Comparison of ENCODE assay signal across 19 mouse cellular contexts in genomic region chr8:34431985-34432384, GRCm38 (mm10).
A peak's percentile ranks its signal among the peaks of the same experiment; 100 is the strongest.
DNase-seq lines count a peak whose midpoint lies in the region; ATAC-seq and TF ChIP-seq lines count a peak whose summit lies in the region.
"Had no signal": no experiment of that assay in that cellular context is flagged by ENCODE, and none has a peak within 500 bp of the region (broad histone marks: within the 10 kb centered on the region; RNA-seq: fewer than 3 reads in every experiment).

No protein-coding gene starts in this region.

- no peak overlapping the region for H3K4me2 ChIP-seq in intestine, embryonic 14.5 days (ENCODE audit: low read length)
- H3K4me2 ChIP-seq in intestine, postnatal 0 days (replicated peaks; ENCODE audit: low read depth), result no peak overlapping the region
- H3K4me2 ChIP-seq in lung, embryonic 15.5 days, result no peak overlapping the region
- no peak overlapping the region for H3K4me2 ChIP-seq in forebrain, embryonic 14.5 days (ENCODE audit: low read length)
- H3K4me2 ChIP-seq: embryonic facial prominence, embryonic 13.5 days; forebrain, embryonic 13.5 days; hindbrain, embryonic 12.5 days had no signal

- H3K36me3 ChIP-seq in intestine, embryonic 14.5 days (ENCODE audit: control insufficient read depth, insufficient read depth, low read length), result no peaks in the 10 kb centered on the region
- no peaks in the 10 kb centered on the region for H3K36me3 ChIP-seq in intestine, postnatal 0 days (ENCODE audit: control insufficient read depth, insufficient read depth)
- H3K36me3 ChIP-seq in lung, embryonic 15.5 days, result no peaks in the 10 kb centered on the region
- H3K36me3 ChIP-seq in forebrain, embryonic 14.5 days (ENCODE audit: control insufficient read depth, insufficient read depth, low read length), result no peaks in the 10 kb centered on the region
- H3K36me3 ChIP-seq: embryonic facial prominence, embryonic 13.5 days; heart, embryonic 10.5 days; hindbrain, embryonic 12.5 days had no signal

- no peak overlapping the region for H3K27ac ChIP-seq in intestine, embryonic 14.5 days (ENCODE audit: low read depth)
- no peak overlapping the region for H3K27ac ChIP-seq in intestine, postnatal 0 days (ENCODE audit: low read depth, low read length)
- H3K27ac ChIP-seq in lung, embryonic 15.5 days, result no peak overlapping the region
- H3K27ac ChIP-seq in forebrain, embryonic 14.5 days (ENCODE audit: low read depth, low read length), result no peak overlapping the region
- H3K27ac ChIP-seq: embryonic facial prominence, embryonic 13.5 days; forebrain, embryonic 13.5 days; heart, embryonic 10.5 days; hindbrain, embryonic 12.5 days had no signal

- no peaks in the 10 kb centered on the region for H3K27me3 ChIP-seq in intestine, embryonic 14.5 days (replicated peaks; ENCODE audit: control insufficient read depth, insufficient read depth, low read length)
- H3K27me3 ChIP-seq in intestine, postnatal 0 days (replicated peaks; ENCODE audit: control insufficient read depth, insufficient read depth, low read length), result no peaks in the 10 kb centered on the region
- no peaks in the 10 kb centered on the region for H3K27me3 ChIP-seq in lung, embryonic 15.5 days
- no peaks in the 10 kb centered on the region for H3K27me3 ChIP-seq in forebrain, embryonic 14.5 days (replicated peaks; ENCODE audit: control insufficient read depth, insufficient read depth, low read length)
- H3K27me3 ChIP-seq: embryonic facial prominence, embryonic 13.5 days; forebrain, embryonic 13.5 days; hindbrain, embryonic 12.5 days had no signal

- no peak overlapping the region for H3K9ac ChIP-seq in intestine, embryonic 14.5 days (ENCODE audit: low read length)
- no peak overlapping the region for H3K9ac ChIP-seq in intestine, postnatal 0 days (ENCODE audit: low read depth, low read length)
- H3K9ac ChIP-seq in lung, embryonic 15.5 days, result no peak overlapping the region
- H3K9ac ChIP-seq in forebrain, embryonic 14.5 days (ENCODE audit: low read length), result no peak overlapping the region
- H3K9ac ChIP-seq: embryonic facial prominence, embryonic 13.5 days; forebrain, embryonic 13.5 days; hindbrain, embryonic 12.5 days had no signal

- no peak for TF ChIP-seq CTCF in intestine, postnatal 0 days (IDR thresholded peaks at IDR 0.05; ENCODE audit: low read depth)

- DNase-seq in intestine, embryonic 14.5 days (ENCODE audit: low spot score), result peak; percentile 32
- DNase-seq in lung, postnatal 14 days, result peak; percentile 60
- DNase-seq in forebrain, embryonic 14.5 days (ENCODE audit: low spot score), result no peak
- no peak for DNase-seq in adrenal gland, postnatal 14 days
- no peak for DNase-seq in kidney, adult 18-20 months
- DNase-seq: adrenal gland, postnatal 10 days; cerebellum, adult 11-12 months; cerebellum, adult 9-10 months; cerebellum, postnatal 25 days; gastrocnemius, postnatal 10 days; heart, adult 18-20 months; heart, postnatal 10 days; heart, postnatal 4 days had no signal

- 90% methylated on average over 7 of the region's 7 CpGs for WGBS in intestine, embryonic 14.5 days
- 91% methylated on average over 7 of the region's 7 CpGs for WGBS in intestine, postnatal 0 days
- 67% methylated on average over 7 of the region's 7 CpGs for WGBS in lung, embryonic 15.5 days
- WGBS in forebrain, embryonic 14.5 days, result 93% methylated on average over 7 of the region's 7 CpGs

- ATAC-seq in intestine, embryonic 14.5 days (replicated peaks; ENCODE audit: low FRiP score, low TSS enrichment, low read depth), result no peak
- no peak for ATAC-seq in intestine, postnatal 0 days
- ATAC-seq in lung, embryonic 15.5 days (ENCODE audit: borderline replicate concordance, extremely low read depth, low FRiP score, low TSS enrichment), result peak; percentile 65; the same call in 1 of the 2 replicates
- no peak for ATAC-seq in forebrain, embryonic 14.5 days
- ATAC-seq: forebrain, embryonic 13.5 days had no signal

- H3K4me1 ChIP-seq in intestine, embryonic 14.5 days (replicated peaks; ENCODE audit: control insufficient read depth, insufficient read depth, low read length), result 0 out of 2 replicates have a peak, but pooled peaks cover 4% of the 10 kb centered on the region
- H3K4me1 ChIP-seq in intestine, postnatal 0 days (replicated peaks; ENCODE audit: control insufficient read depth, insufficient read depth, low read length), result no peaks in the 10 kb centered on the region
- no peaks in the 10 kb centered on the region for H3K4me1 ChIP-seq in lung, embryonic 15.5 days
- H3K4me1 ChIP-seq in forebrain, embryonic 14.5 days (ENCODE audit: control insufficient read depth, insufficient read depth, low read length), result no peaks in the 10 kb centered on the region
- H3K4me1 ChIP-seq: forebrain, embryonic 13.5 days; heart, embryonic 10.5 days; hindbrain, embryonic 12.5 days had no signal

- H3K4me3 ChIP-seq in intestine, embryonic 14.5 days (ENCODE audit: low read depth, low read length), result no peak overlapping the region
- H3K4me3 ChIP-seq in intestine, postnatal 0 days (ENCODE audit: low read depth, low read length), result no peak overlapping the region
- no peak overlapping the region for H3K4me3 ChIP-seq in lung, embryonic 15.5 days
- H3K4me3 ChIP-seq in forebrain, embryonic 14.5 days (ENCODE audit: low read depth, low read length), result no peak overlapping the region
- H3K4me3 ChIP-seq: embryonic facial prominence, embryonic 13.5 days; forebrain, embryonic 13.5 days; heart, embryonic 10.5 days; hindbrain, embryonic 12.5 days had no signal

- no peaks in the 10 kb centered on the region for H3K9me3 ChIP-seq in intestine, embryonic 14.5 days (ENCODE audit: control insufficient read depth, low read length)
- H3K9me3 ChIP-seq in intestine, postnatal 0 days (ENCODE audit: control insufficient read depth), result no peaks in the 10 kb centered on the region
- H3K9me3 ChIP-seq in lung, embryonic 15.5 days, result no peaks in the 10 kb centered on the region
- H3K9me3 ChIP-seq in forebrain, embryonic 14.5 days (replicated peaks; ENCODE audit: control insufficient read depth, low read length), result no peaks in the 10 kb centered on the region
- H3K9me3 ChIP-seq: embryonic facial prominence, embryonic 13.5 days; forebrain, embryonic 13.5 days; heart, embryonic 10.5 days; hindbrain, embryonic 12.5 days had no signal

Comparison
In these comparisons a context has a peak if more than half of its experiments do, and no peak if none do; other contexts are left out.
1. DNase-seq: peak in intestine, embryonic 14.5 days (single experiment) and lung, postnatal 14 days (single experiment); none in forebrain, embryonic 14.5 days (single experiment), adrenal gland, postnatal 14 days (single experiment) and kidney, adult 18-20 months (single experiment).